Mouse (Mus musculus) hindbrain, embryonic 16.5 days (tissue): ENCODE data around the gene Btbd35f24. TPM values are rescaled to one million over a fixed set of nuclear protein-coding genes. Genes with fewer than 3 reads are reported as not detected.
"Not testable (repeated sequence)": the region's sequence is repeated elsewhere in the genome, so short reads cannot be mapped to it uniquely, and the experiment has no call there.

Experiments used
- ATAC-seq: fragments of 200-750 bp; cut with Nextera tagmentation; 2 replicates; pipeline ENCODE4 v1.8.0; 2017; ENCODE audit warnings: moderate TSS enrichment, moderate library complexity
- H3K27ac ChIP-seq: fragments of 300-500 bp; sonication (generic); 2 replicates; pipeline ENCODE4 v1.5.1; 2014; ENCODE audit warnings: low read depth, mild to moderate bottlenecking, control low read depth, low read length, moderate library complexity
- H3K27me3 ChIP-seq: fragments of 300-500 bp; sonication (generic); replicated peaks from 2 replicates; pipeline ENCODE4 v1.6.1; 2014; ENCODE audit warnings: low read length; ENCODE audit not compliant: control insufficient read depth, insufficient read depth
- H3K36me3 ChIP-seq: fragments of 300-500 bp; sonication (generic); 2 replicates; pipeline ENCODE4 v1.6.1; 2014; ENCODE audit warnings: mild to moderate bottlenecking, low read length, moderate library complexity, mixed read lengths; ENCODE audit not compliant: control insufficient read depth, insufficient read depth
- H3K4me1 ChIP-seq: fragments of 300-500 bp; sonication (generic); 2 replicates; pipeline ENCODE4 v1.6.1; 2014; ENCODE audit warnings: low read depth, low read length; ENCODE audit not compliant: control insufficient read depth, insufficient read depth
- H3K4me2 ChIP-seq: fragments of 300-500 bp; sonication (generic); 2 replicates; pipeline ENCODE4 v1.6.1; 2014; ENCODE audit warnings: mild to moderate bottlenecking, low read length, control low read depth, moderate library complexity
- H3K4me3 ChIP-seq: fragments of 300-500 bp; sonication (generic); 2 replicates; pipeline ENCODE4 v1.5.1; 2014; ENCODE audit warnings: mild to moderate bottlenecking, low read length, control low read depth, moderate library complexity
- H3K9ac ChIP-seq: fragments of 300-500 bp; sonication (generic); 2 replicates; pipeline ENCODE4 v1.6.1; 2014; ENCODE audit warnings: low read depth, mild to moderate bottlenecking, control low read depth, low read length, moderate library complexity
- H3K9me3 ChIP-seq: fragments of 300-500 bp; sonication (generic); 2 replicates; pipeline ENCODE4 v1.6.1; 2014; ENCODE audit warnings: mild to moderate bottlenecking, low read length, moderate library complexity; ENCODE audit not compliant: control insufficient read depth
- WGBS: fragments of 180-500 bp; shearing (Covaris S2); extraction: QIAGEN DNeasy Blood & Tissue Kit; methylation state at CpG from one replicate; pipeline ENCODE4 v1.1.7; 2014; 5-methylcytosine and 5-hydroxymethylcytosine counted together
- polyA plus RNA-seq: library from polyadenylated mRNA; unstranded; fragments of >200 nt; fragmentation: Nextera tagmentation; extraction: Ambion mirVana; gene quantifications from 2 replicates; pipeline ENCODE4 v1.2.1, GENCODE M21; 2015

Gene Btbd35f24
- polyA plus RNA-seq: not detected in 2 replicates

GRCm38 (mm10) chrX:3195727-3196126, at the start of gene Btbd35f24:
Btbd35f24 (minus strand) TSS chrX:3195827.
- not testable (repeated sequence) for ATAC-seq

More at GRCm38 (mm10) chrX:3195727-3196126, at the start of gene Btbd35f24:
- not testable (repeated sequence) for H3K27me3 ChIP-seq, H3K4me2 ChIP-seq, H3K9ac ChIP-seq, H3K4me1 ChIP-seq, H3K4me3 ChIP-seq, H3K27ac ChIP-seq, H3K36me3 ChIP-seq, H3K9me3 ChIP-seq
- WGBS: 20% methylated on average over 1 of the region's 2 CpGs

Other genes with a start within 250 kb of the Btbd35f24 start
- not detected in 2 replicates for gene Btbd35f23, start 119.0 kb downstream of the Btbd35f24 start, polyA plus RNA-seq
- gene Btbd35f11, start 247.9 kb upstream of the Btbd35f24 start, polyA plus RNA-seq: not detected in 2 replicates